Mouse (Mus musculus): Measurements from ENCODE around the gene Ccl4. TPM values are rescaled to one million over a fixed set of nuclear protein-coding genes. Genes with fewer than 3 reads are reported as not detected.

The Ccl4 gene
- polyA plus RNA-seq, 1 experiment: 8.5 TPM

DNA sequence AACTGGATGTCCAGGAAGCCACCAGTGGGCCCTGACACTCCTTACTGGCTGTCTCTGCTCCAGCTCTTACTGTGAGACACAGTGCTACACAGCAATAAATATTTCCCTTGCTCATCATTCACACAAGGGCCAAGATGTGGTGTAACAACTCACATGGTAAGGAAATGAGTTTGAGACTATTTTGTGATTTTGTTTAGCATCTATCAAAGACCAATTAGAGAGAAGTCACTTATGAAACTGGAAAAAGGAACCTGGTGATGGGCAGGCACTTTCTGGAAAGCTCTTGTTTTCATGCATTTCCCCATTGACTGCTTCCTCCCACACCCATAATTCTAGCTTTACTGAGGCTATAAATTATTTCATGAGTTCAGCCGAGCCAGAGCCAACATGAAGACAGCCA, 41.3 kb downstream of the Ccl4 start, which contains the start of gene Wfdc17:
Wfdc17 (plus strand) TSS at position 287 of the 400 bp plus-strand sequence.
- no peaks in the 10 kb centered on the region for H3K27me3 ChIP-seq (ENCODE audit: control insufficient read depth, insufficient read depth, low read length)
- H3K27ac ChIP-seq (ENCODE audit: control insufficient read depth, insufficient read depth, low read length): no peak within 1 kb of the TSS
- H3K4me1 ChIP-seq (replicated peaks; ENCODE audit: control insufficient read depth, insufficient read depth, low read length): no peaks in the 10 kb centered on the region
- TF ChIP-seq POLR2A (IDR thresholded peaks at IDR 0.05; ENCODE audit: control insufficient read depth, extremely low read depth, insufficient read depth, low read length, poor library complexity): no peak
- TF ChIP-seq CTCF (IDR thresholded peaks at IDR 0.05; ENCODE audit: borderline replicate concordance, control insufficient read depth, extremely low read depth, insufficient read depth, low read length, poor library complexity): no peak
- no peaks in the 10 kb centered on the region for H3K36me3 ChIP-seq (ENCODE audit: control insufficient read depth, insufficient read depth, low read length)
- no peak for DNase-seq
- 16% methylated on average over 1 of the region's 1 CpGs for WGBS
- no peak within 1 kb of the TSS for H3K4me3 ChIP-seq (ENCODE audit: control insufficient read depth, insufficient read depth, low read length)

DNA sequence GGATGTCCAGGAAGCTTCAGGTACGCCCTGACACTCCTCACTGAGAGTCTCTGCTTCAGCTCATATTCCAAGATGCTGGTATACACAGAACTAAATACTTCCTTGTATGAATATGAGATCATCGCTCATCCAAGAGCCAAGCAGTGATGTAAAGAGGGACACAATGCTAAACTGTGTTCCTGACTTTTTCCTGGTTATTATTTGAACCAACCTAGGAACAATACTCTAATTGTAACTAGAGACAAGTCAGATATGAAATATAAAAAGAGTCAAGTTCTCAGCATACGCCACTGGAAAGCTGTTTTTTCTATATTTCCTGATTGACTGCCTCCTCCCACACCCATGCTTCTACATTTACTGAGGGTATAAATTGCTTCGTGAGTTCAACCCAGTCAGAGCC, 46.3 kb downstream of the Ccl4 start, which contains the start of gene Wfdc18:
Wfdc18 (plus strand) TSS at position 301 of the 400 bp plus-strand sequence.
- no peaks in the 10 kb centered on the region for H3K27me3 ChIP-seq (ENCODE audit: control insufficient read depth, insufficient read depth, low read length)
- WGBS: 54% methylated on average over 4 of the region's 4 CpGs
- TF ChIP-seq CTCF (IDR thresholded peaks at IDR 0.05; ENCODE audit: borderline replicate concordance, control insufficient read depth, extremely low read depth, insufficient read depth, low read length, poor library complexity) (no peak), POLR2A (IDR thresholded peaks at IDR 0.05; ENCODE audit: control insufficient read depth, extremely low read depth, insufficient read depth, low read length, poor library complexity) (no peak)
- H3K4me3 ChIP-seq (ENCODE audit: control insufficient read depth, insufficient read depth, low read length): no peak within 1 kb of the TSS
- no peaks in the 10 kb centered on the region for H3K4me1 ChIP-seq (replicated peaks; ENCODE audit: control insufficient read depth, insufficient read depth, low read length)
- H3K27ac ChIP-seq (ENCODE audit: control insufficient read depth, insufficient read depth, low read length): no peak within 1 kb of the TSS
- no peak for DNase-seq
- H3K36me3 ChIP-seq (ENCODE audit: control insufficient read depth, insufficient read depth, low read length): no peaks in the 10 kb centered on the region

DNA sequence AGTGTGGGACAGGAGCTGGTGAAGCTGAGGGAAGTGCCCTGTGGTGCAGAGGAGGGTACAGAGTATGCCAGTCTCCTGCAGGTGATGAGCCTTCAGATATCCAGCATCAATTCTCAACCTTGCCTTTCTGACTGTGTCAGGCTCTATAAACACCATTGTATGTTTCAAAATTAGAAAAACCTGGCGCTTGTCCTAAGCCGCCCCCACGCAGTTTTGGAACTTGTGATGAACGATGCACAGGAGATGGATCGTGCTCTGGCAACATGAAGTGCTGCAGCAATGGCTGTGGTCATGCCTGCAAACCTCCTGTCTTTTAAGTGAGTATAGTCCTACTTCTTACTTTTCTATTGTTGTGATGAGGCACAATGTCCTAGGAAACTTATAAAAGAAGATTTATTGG, 47.3 kb downstream of the Ccl4 start:
- Histone ChIP-seq H3K27me3 (ENCODE audit: control insufficient read depth, insufficient read depth, low read length) (no peaks in the 10 kb centered on the region), H3K4me1 (replicated peaks; ENCODE audit: control insufficient read depth, insufficient read depth, low read length) (no peaks in the 10 kb centered on the region), H3K27ac (ENCODE audit: control insufficient read depth, insufficient read depth, low read length) (no peak overlapping the region), H3K4me3 (ENCODE audit: control insufficient read depth, insufficient read depth, low read length) (no peak overlapping the region), H3K36me3 (ENCODE audit: control insufficient read depth, insufficient read depth, low read length) (no peaks in the 10 kb centered on the region)
- WGBS: 96% methylated on average over 5 of the region's 5 CpGs
- no peak for DNase-seq
- no peak for TF ChIP-seq POLR2A (IDR thresholded peaks at IDR 0.05; ENCODE audit: control insufficient read depth, extremely low read depth, insufficient read depth, low read length, poor library complexity)
- no peak for TF ChIP-seq CTCF (IDR thresholded peaks at IDR 0.05; ENCODE audit: borderline replicate concordance, control insufficient read depth, extremely low read depth, insufficient read depth, low read length, poor library complexity)

DNA sequence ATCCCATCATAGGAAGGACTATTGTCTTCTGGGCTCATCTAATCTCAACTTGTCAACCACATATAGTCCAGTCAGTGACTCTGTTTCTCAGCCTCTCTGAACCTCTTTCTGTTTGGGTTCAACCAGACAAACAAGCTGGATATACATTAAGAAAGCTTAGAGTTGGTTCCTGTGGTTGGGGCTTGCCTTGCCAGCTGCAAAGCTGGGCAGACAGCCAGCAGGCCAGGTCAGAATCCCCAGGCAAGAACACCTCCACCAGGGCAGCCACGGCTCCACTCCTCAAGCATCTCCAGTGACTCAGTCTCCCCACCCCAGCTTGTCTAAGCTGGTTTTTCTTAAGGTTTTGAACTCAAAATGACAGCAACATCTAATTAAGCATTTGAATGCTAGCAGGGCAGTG, 50.3 kb downstream of the Ccl4 start:
- TF ChIP-seq POLR2A (IDR thresholded peaks at IDR 0.05; ENCODE audit: control insufficient read depth, extremely low read depth, insufficient read depth, low read length, poor library complexity): no peak
- no peak for TF ChIP-seq CTCF (IDR thresholded peaks at IDR 0.05; ENCODE audit: borderline replicate concordance, control insufficient read depth, extremely low read depth, insufficient read depth, low read length, poor library complexity)
- no peak overlapping the region for H3K4me3 ChIP-seq (ENCODE audit: control insufficient read depth, insufficient read depth, low read length)
- 0% methylated on average over 1 of the region's 1 CpGs for WGBS
- no peaks in the 10 kb centered on the region for H3K4me1 ChIP-seq (replicated peaks; ENCODE audit: control insufficient read depth, insufficient read depth, low read length)
- H3K36me3 ChIP-seq (ENCODE audit: control insufficient read depth, insufficient read depth, low read length): no peaks in the 10 kb centered on the region
- H3K27ac ChIP-seq (ENCODE audit: control insufficient read depth, insufficient read depth, low read length): no peak overlapping the region
- no peak for DNase-seq
- H3K27me3 ChIP-seq (ENCODE audit: control insufficient read depth, insufficient read depth, low read length): no peaks in the 10 kb centered on the region

DNA sequence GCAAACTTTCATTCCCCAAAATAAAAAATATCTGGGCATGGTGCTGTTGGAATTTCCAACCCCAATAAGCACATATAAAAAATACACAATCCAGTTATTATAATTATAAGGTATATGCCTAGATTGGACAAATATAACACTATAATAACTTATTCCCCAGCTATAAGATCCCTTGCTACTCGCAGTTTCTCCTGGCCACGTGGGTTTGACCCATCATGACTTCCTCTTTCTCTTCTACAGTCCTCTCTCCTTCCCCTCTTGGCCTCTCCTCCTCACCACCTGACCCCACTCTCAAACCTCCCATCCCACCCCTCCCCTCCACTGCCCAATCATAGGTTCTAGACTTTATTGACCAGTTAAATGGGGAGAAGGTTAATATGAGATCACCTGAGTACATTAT, 51.5 kb downstream of the Ccl4 start:
- Histone ChIP-seq H3K36me3 (ENCODE audit: control insufficient read depth, insufficient read depth, low read length) (no peaks in the 10 kb centered on the region), H3K4me1 (replicated peaks; ENCODE audit: control insufficient read depth, insufficient read depth, low read length) (no peaks in the 10 kb centered on the region), H3K27ac (ENCODE audit: control insufficient read depth, insufficient read depth, low read length) (no peak overlapping the region), H3K27me3 (ENCODE audit: control insufficient read depth, insufficient read depth, low read length) (no peaks in the 10 kb centered on the region), H3K4me3 (ENCODE audit: control insufficient read depth, insufficient read depth, low read length) (no peak overlapping the region)
- no peak for TF ChIP-seq POLR2A (IDR thresholded peaks at IDR 0.05; ENCODE audit: control insufficient read depth, extremely low read depth, insufficient read depth, low read length, poor library complexity)
- no peak for TF ChIP-seq CTCF (IDR thresholded peaks at IDR 0.05; ENCODE audit: borderline replicate concordance, control insufficient read depth, extremely low read depth, insufficient read depth, low read length, poor library complexity)
- no peak for DNase-seq
- WGBS: 38% methylated on average over 2 of the region's 2 CpGs

Other genes starting within 250 kb of the Ccl4 start
- 0.10 and 0.12 TPM in 2 replicates for gene Gas2l2, start 233.1 kb upstream of the Ccl4 start, polyA plus RNA-seq (2012; rRNA removed)
- gene 1700020L24Rik, start 224.9 kb upstream of the Ccl4 start, polyA plus RNA-seq (2012; rRNA removed): 1.9 and 2.0 TPM in 2 replicates
- gene Mmp28, start 199.5 kb upstream of the Ccl4 start, polyA plus RNA-seq (2012; rRNA removed): 6.0 and 8.2 TPM in 2 replicates
- 17.1 and 20.0 TPM in 2 replicates for gene Taf15, start 189.5 kb upstream of the Ccl4 start, polyA plus RNA-seq (2012; rRNA removed)
- 0.20 TPM in 1 of 2 replicates, not detected in the other for gene Heatr9, start 140.4 kb upstream of the Ccl4 start, polyA plus RNA-seq (2012; rRNA removed)
- gene Ccl5, start 132.1 kb upstream of the Ccl4 start, polyA plus RNA-seq (2012; rRNA removed): 526 and 777 TPM in 2 replicates
- 3.4 and 4.5 TPM in 2 replicates for gene Ccl9, start 83.9 kb upstream of the Ccl4 start, polyA plus RNA-seq (2012; rRNA removed)
- 4.9 and 10.4 TPM in 2 replicates for gene Ccl6, start 69.5 kb upstream of the Ccl4 start, polyA plus RNA-seq (2012; rRNA removed)
- gene Rpl9-ps1, start 17.0 kb upstream of the Ccl4 start, polyA plus RNA-seq (2012; rRNA removed): not detected in 2 replicates
- 3.6 and 10.2 TPM in 2 replicates for gene Ccl3, start 13.2 kb upstream of the Ccl4 start, polyA plus RNA-seq (2012; rRNA removed)
- gene Wfdc17, start 41.4 kb downstream of the Ccl4 start, polyA plus RNA-seq (2012; rRNA removed): 14.8 and 44.4 TPM in 2 replicates
- gene Wfdc18, start 46.4 kb downstream of the Ccl4 start, polyA plus RNA-seq (2012; rRNA removed): 48.6 and 72.8 TPM in 2 replicates
- 12.5 and 17.0 TPM in 2 replicates for gene Wfdc21, start 84.4 kb downstream of the Ccl4 start, polyA plus RNA-seq (2012; rRNA removed)
- gene Heatr6, start 91.1 kb downstream of the Ccl4 start, polyA plus RNA-seq (2012; rRNA removed): 35.0 and 37.2 TPM in 2 replicates
- gene Hnf1b, start 187.5 kb downstream of the Ccl4 start, polyA plus RNA-seq (2012; rRNA removed): 0.11 and 0.13 TPM in 2 replicates